Mouse (Mus musculus) CH12.LX (cell line): ENCODE measurements around the gene Wdr72. TPM values are rescaled to one million over a fixed set of nuclear protein-coding genes. Genes with fewer than 3 reads are reported as not detected.

Experiments
- DNase-seq: peaks from one replicate; pipeline ENCODE4 v3.0.0-alpha.2; 2013; ENCODE audit errors: extremely low read depth
- H3K27ac ChIP-seq: 2 replicates; pipeline ENCODE4 v1.5.1; 2012; ENCODE audit warnings: low read depth, mild to moderate bottlenecking, control low read depth, moderate library complexity; ENCODE audit not compliant: insufficient read depth
- H3K27me3 ChIP-seq: replicated peaks from 2 replicates; pipeline ENCODE3; 2012; ENCODE audit warnings: inconsistent platforms
- H3K36me3 ChIP-seq, 2 experiments: replicated peaks in 1 of 2; 2 replicates each; pipeline versions ENCODE3 to v1.6.1; 2012; ENCODE audit warnings: inconsistent platforms in 1 of 2, low read length in 1 of 2, mild to moderate bottlenecking in 1 of 2, mixed read lengths in 1 of 2, moderate library complexity in 1 of 2; ENCODE audit not compliant: control insufficient read depth in 1 of 2, insufficient read depth in 1 of 2
- H3K4me1 ChIP-seq, 2 experiments: 2 replicates each; pipeline ENCODE4 v1.6.1; 2012; ENCODE audit warnings: inconsistent platforms in 1 of 2, moderate library complexity in 1 of 2; ENCODE audit not compliant: insufficient read depth in 2 of 2, control insufficient read depth in 1 of 2
- H3K4me2 ChIP-seq: 2 replicates; pipeline ENCODE4 v1.6.1; 2012; ENCODE audit warnings: low read depth, mild to moderate bottlenecking, control low read depth; ENCODE audit not compliant: poor library complexity, insufficient read depth, severe bottlenecking
- H3K4me3 ChIP-seq, 3 experiments: fragments of 150-350 bp in 1 of 3; sonication (generic) in 1 of 3; replicated peaks in 1 of 3; 2 replicates each; pipeline versions ENCODE3 to v1.5.1; 2011 to 2012; ENCODE audit warnings: low read depth in 2 of 3, low read length in 2 of 3, mild to moderate bottlenecking in 2 of 3, moderate library complexity in 2 of 3, control low read depth in 1 of 3, improper control_type of control experiment in 1 of 3, inconsistent platforms in 1 of 3, mixed read lengths in 1 of 3; ENCODE audit not compliant: poor library complexity in 1 of 3
- H3K79me2 ChIP-seq: replicated peaks from 2 replicates; pipeline ENCODE4 v1.6.1; 2012; ENCODE audit warnings: mild to moderate bottlenecking, moderate library complexity; ENCODE audit not compliant: control insufficient read depth, poor library complexity, insufficient read depth, severe bottlenecking; ENCODE audit errors: extremely low read depth
- H3K9ac ChIP-seq: 2 replicates; pipeline ENCODE4 v1.6.1; 2012; ENCODE audit warnings: low read depth, mild to moderate bottlenecking, control low read depth, moderate library complexity; ENCODE audit not compliant: insufficient read depth
- H3K9me3 ChIP-seq: replicated peaks from 2 replicates; pipeline ENCODE3; 2012; ENCODE audit warnings: low read length, inconsistent platforms, mixed read lengths
- CHD2 ChIP-seq: IDR thresholded peaks from 2 replicates; pipeline ENCODE4 v1.6.1; 2011; ENCODE audit warnings: low read length, improper control_type of control experiment
- E2F4 ChIP-seq: IDR thresholded peaks from 2 replicates; pipeline ENCODE4 v1.6.1; 2011; ENCODE audit warnings: low read depth, low read length, improper control_type of control experiment; ENCODE audit not compliant: insufficient replicate concordance
- ELF1 ChIP-seq: IDR thresholded peaks from 2 replicates; pipeline ENCODE4 v1.6.1; 2014; ENCODE audit warnings: low read depth, mild to moderate bottlenecking, inconsistent platforms, low read length, improper control_type of control experiment
- ETS1 ChIP-seq: conservative IDR thresholded peaks from 2 replicates; pipeline ENCODE4 v1.6.1; 2012; ENCODE audit warnings: low read depth, mild to moderate bottlenecking, inconsistent platforms, low read length, improper control_type of control experiment, moderate library complexity
- GABPA ChIP-seq: IDR thresholded peaks from 2 replicates; pipeline ENCODE4 v1.6.1; 2012; ENCODE audit warnings: low read depth, low read length, improper control_type of control experiment, inconsistent platforms; ENCODE audit not compliant: insufficient replicate concordance
- HCFC1 ChIP-seq: IDR thresholded peaks from 2 replicates; pipeline ENCODE4 v1.6.1; 2012; ENCODE audit warnings: low read depth, mild to moderate bottlenecking, inconsistent platforms, low read length, improper control_type of control experiment
- IRF4 ChIP-seq: IDR thresholded peaks from 2 replicates; pipeline ENCODE4 v1.6.1; 2014; ENCODE audit warnings: low read depth, mild to moderate bottlenecking, inconsistent platforms, low read length, improper control_type of control experiment
- JUND ChIP-seq: conservative IDR thresholded peaks from 2 replicates; pipeline ENCODE4 v1.6.1; 2011; ENCODE audit warnings: low read depth, low read length, improper control_type of control experiment
- KAT2A ChIP-seq: IDR thresholded peaks from 2 replicates; pipeline ENCODE4 v1.6.1; 2012; ENCODE audit warnings: low read length, improper control_type of control experiment, inconsistent platforms; ENCODE audit not compliant: insufficient replicate concordance
- MAZ ChIP-seq: IDR thresholded peaks from 2 replicates; pipeline ENCODE4 v1.6.1; 2012; ENCODE audit warnings: low read depth, mild to moderate bottlenecking, inconsistent platforms, low read length, improper control_type of control experiment, moderate library complexity
- MXI1 ChIP-seq: IDR thresholded peaks from 2 replicates; pipeline ENCODE4 v1.6.1; 2011; ENCODE audit warnings: mild to moderate bottlenecking, low read depth, low read length, improper control_type of control experiment
- MYC ChIP-seq: IDR thresholded peaks from 2 replicates; pipeline ENCODE4 v1.6.1; 2011; ENCODE audit warnings: low read depth, mild to moderate bottlenecking, improper control_type of control experiment, low read length
- NELFE ChIP-seq: IDR thresholded peaks from 2 replicates; pipeline ENCODE4 v1.6.1; 2011; ENCODE audit warnings: low read depth, low read length, improper control_type of control experiment
- POLR2AphosphoS2 ChIP-seq: IDR thresholded peaks from 2 replicates; pipeline ENCODE4 v1.6.1; 2011; ENCODE audit warnings: low read depth, low read length, improper control_type of control experiment
- SIN3A ChIP-seq: IDR thresholded peaks from 2 replicates; pipeline ENCODE4 v1.6.1; 2012; ENCODE audit warnings: low read length, improper control_type of control experiment, inconsistent platforms
- USF1 ChIP-seq: IDR thresholded peaks from 2 replicates; pipeline ENCODE4 v1.6.1; 2014; ENCODE audit warnings: low read depth, mild to moderate bottlenecking, inconsistent platforms, low read length, improper control_type of control experiment
- ZC3H11A ChIP-seq: IDR thresholded peaks from 2 replicates; pipeline ENCODE4 v1.6.1; 2012; ENCODE audit warnings: low read depth, mild to moderate bottlenecking, inconsistent platforms, low read length, improper control_type of control experiment
- ZMIZ1 ChIP-seq: IDR thresholded peaks from 2 replicates; pipeline ENCODE4 v1.6.1; 2012; ENCODE audit warnings: low read depth, mild to moderate bottlenecking, inconsistent platforms, low read length, improper control_type of control experiment
- dilution Hi-C: fragments of 300-500 bp; cut with MboI; formaldehyde crosslinking; loops from 2 replicates; pipeline ENCODE4 v1.14.3; 2020; ENCODE audit warnings: low sequenced_read_pairs; ENCODE audit not compliant: extremely low pct_unique_long_range_greater_than_20kb, extremely low pct_ligation_motif_present
- in situ Hi-C: fragments of 300-500 bp; cut with MboI; formaldehyde crosslinking; loops from 3 replicates; pipeline ENCODE4 v1.14.3; 2019; ENCODE audit warnings: low sequenced_read_pairs, low pct_ligation_motif_present, low pct_unique_long_range_greater_than_20kb, mixed read lengths
- polyA plus RNA-seq: library from polyadenylated mRNA; unstranded; fragments of >175 nt; gene quantifications from 2 replicates; pipeline ENCODE4 v1.2.1, GENCODE M21; 2012; ENCODE audit warnings: low read depth; ENCODE audit not compliant: insufficient read length
- total RNA-seq, 2 experiments: library from RNA; depleted of rRNA; stranded (reverse); fragments of 300-350 nt in 1 of 2; fragments of >200 nt in 1 of 2; gene quantifications; 2 replicates each; pipeline ENCODE4 v1.2.3; 2012 to 2014

Wdr72 gene
- total and polyA plus RNA-seq, 3 experiments = 0.04 TPM; not detected in 2

DNA sequence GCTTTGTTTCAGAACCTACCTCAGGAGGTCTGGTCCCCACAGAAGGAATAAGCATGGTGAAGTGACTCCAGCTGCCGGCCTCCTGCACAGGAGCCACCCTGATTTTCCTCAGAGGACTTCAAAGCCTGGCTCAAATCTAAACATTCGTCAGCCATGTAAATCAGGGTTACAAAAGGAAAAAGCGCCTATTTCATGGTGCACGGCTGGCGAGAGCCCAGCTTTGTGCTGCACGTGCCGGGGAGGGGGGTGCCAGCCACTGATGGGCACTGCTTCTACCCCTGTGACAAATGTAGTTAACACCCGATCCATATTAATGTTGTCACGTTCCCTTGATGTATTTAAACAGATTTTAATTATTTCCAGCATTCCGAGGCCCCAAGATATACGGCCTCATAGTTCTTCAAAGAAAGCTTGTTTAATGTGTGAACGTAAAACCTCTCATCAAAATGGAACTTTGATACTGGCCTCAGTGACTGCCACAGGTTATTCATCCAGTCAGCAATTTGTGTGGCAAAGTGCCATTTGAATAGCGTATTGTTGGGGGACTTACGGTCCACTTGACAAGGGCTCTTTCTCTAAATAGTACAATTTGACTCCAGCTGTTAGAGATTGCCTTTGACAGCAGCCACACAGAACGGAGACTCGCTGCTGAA, 76.7 kb downstream of the Wdr72 start:
- no peaks in the 10 kb centered on the region for H3K27me3 ChIP-seq
- dilution Hi-C loops = no loop called here
- H3K4me3 ChIP-seq = no peak overlapping the region
- in situ Hi-C loops = no loop called here
- no peak overlapping the region for H3K9ac ChIP-seq
- H3K27ac ChIP-seq = no peak overlapping the region
- H3K9me3 ChIP-seq = no peaks in the 10 kb centered on the region
- DNase-seq = no peak
- TF ChIP-seq MXI1 = no peak
- no peak for TF ChIP-seq ETS1
- TF ChIP-seq MYC = no peak
- no peak overlapping the region for H3K4me2 ChIP-seq
- H3K4me1 ChIP-seq = no peaks in the 10 kb centered on the region
- no peaks in the 10 kb centered on the region for H3K36me3 ChIP-seq
- H3K79me2 ChIP-seq = no peaks in the 10 kb centered on the region

DNA sequence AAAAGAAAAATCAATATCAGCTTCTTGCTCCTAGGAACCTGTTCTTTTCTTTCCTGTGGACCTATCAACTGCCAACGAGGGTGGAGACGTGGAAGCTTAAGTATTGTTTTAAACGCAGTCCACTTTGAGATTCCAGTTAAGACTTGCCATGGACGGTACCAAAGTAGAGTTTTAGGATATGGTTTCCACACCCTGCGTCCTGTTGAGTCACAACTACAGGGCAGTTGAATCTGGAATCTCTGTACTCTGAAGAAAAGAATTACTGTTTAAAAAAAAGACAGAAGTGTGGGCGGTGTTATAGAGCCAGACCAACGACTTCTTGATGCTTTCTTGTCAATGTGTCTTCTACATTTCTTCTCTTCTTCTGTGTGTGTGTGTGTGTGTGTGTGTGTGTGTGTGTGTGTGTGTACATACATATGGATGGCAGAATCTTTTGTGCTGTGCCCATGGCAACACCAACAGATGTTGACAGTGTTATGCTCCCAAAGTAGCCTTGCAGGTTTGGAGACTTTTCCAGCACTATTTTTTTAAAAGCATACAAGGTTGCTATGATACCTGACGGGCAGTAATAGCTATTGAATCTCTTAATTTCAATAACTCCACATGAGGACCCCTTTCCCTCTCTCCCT, 77.4 kb downstream of the Wdr72 start:
- Histone ChIP-seq H3K27ac (no peak overlapping the region), H3K27me3 (no peaks in the 10 kb centered on the region), H3K4me3 (no peak overlapping the region), H3K79me2 (no peaks in the 10 kb centered on the region), H3K36me3 (no peaks in the 10 kb centered on the region), H3K9ac (no peak overlapping the region), H3K9me3 (no peaks in the 10 kb centered on the region), H3K4me2 (no peak overlapping the region), H3K4me1 (no peaks in the 10 kb centered on the region)
- in situ Hi-C loops (no loop called here), dilution Hi-C loops (no loop called here)
- no peak for TF ChIP-seq HCFC1
- no peak for TF ChIP-seq MAZ
- TF ChIP-seq GABPA = no peak
- TF ChIP-seq ZC3H11A = no peak
- TF ChIP-seq MXI1 = no peak
- no peak for TF ChIP-seq JUND
- no peak for TF ChIP-seq USF1
- no peak for TF ChIP-seq E2F4
- TF ChIP-seq SIN3A = no peak
- TF ChIP-seq ZMIZ1 = no peak
- TF ChIP-seq NELFE = no peak
- no peak for TF ChIP-seq POLR2AphosphoS2
- TF ChIP-seq IRF4 = no peak
- no peak for TF ChIP-seq ELF1
- TF ChIP-seq KAT2A = no peak
- TF ChIP-seq CHD2 = no peak
- no peak for DNase-seq
